Comparison of ENCODE assay signal across 8 mouse cellular contexts in genomic region chr1:182504223-182504622, GRCm38 (mm10). TPM values are rescaled to one million over a fixed set of nuclear protein-coding genes. Genes with fewer than 3 reads are reported as not detected.
DNase-seq lines count a peak whose midpoint lies in the region; ATAC-seq lines count a peak whose summit lies in the region.
"Had no signal": no experiment of that assay in that cellular context is flagged by ENCODE, and none has a peak within 500 bp of the region (broad histone marks: within the 10 kb centered on the region; RNA-seq: fewer than 3 reads in every experiment).

No protein-coding gene starts in this region.

- ATAC-seq in embryonic facial prominence, embryonic 14.5 days (ENCODE audit: low read depth), result peak; percentile 56
- ATAC-seq in hematopoietic stem cell, adult 5-6 weeks (replicated peaks in 1 of 2; ENCODE audit: insufficient read depth in 1 of 2, low FRiP score in 2 of 2, low TSS enrichment in 1 of 2, low read depth in 1 of 2, poor library complexity in 2 of 2, severe bottlenecking in 2 of 2), result peak; percentile 80 to 81
- peak; percentile 70 for ATAC-seq in liver, embryonic 13.5 days (ENCODE audit: low read depth)
- peak; percentile 47; the same call in 1 of the 2 replicates for ATAC-seq in stomach, embryonic 14.5 days (ENCODE audit: insufficient number of reproducible peaks, insufficient read depth, low FRiP score, low read depth)

- no peaks in the 10 kb centered on the region for H3K27me3 ChIP-seq in embryonic facial prominence, embryonic 14.5 days (replicated peaks; ENCODE audit: control insufficient read depth, insufficient read depth, low read length)
- H3K27me3 ChIP-seq in liver, embryonic 13.5 days, result no peaks in the 10 kb centered on the region
- H3K27me3 ChIP-seq in stomach, embryonic 14.5 days (ENCODE audit: control insufficient read depth, insufficient read depth, low read length), result no peaks in the 10 kb centered on the region
- H3K27me3 ChIP-seq: embryonic facial prominence, embryonic 12.5 days had no signal

- peaks cover 7% of the 10 kb centered on the region for H3K4me1 ChIP-seq in embryonic facial prominence, embryonic 14.5 days (ENCODE audit: control insufficient read depth, insufficient read depth, low read length)
- H3K4me1 ChIP-seq in liver, embryonic 13.5 days (replicated peaks), result peaks cover 58% of the 10 kb centered on the region
- H3K4me1 ChIP-seq in stomach, embryonic 14.5 days (ENCODE audit: control insufficient read depth, insufficient read depth, low read length), result peaks cover 35% of the 10 kb centered on the region

- H3K4me2 ChIP-seq in embryonic facial prominence, embryonic 14.5 days (ENCODE audit: low read depth, low read length), result no peak overlapping the region
- H3K4me2 ChIP-seq in liver, embryonic 13.5 days, result 0 out of 2 replicates have a peak overlapping the region, but pooled peaks have one; percentile 10
- no peak overlapping the region for H3K4me2 ChIP-seq in stomach, embryonic 14.5 days (replicated peaks; ENCODE audit: low read depth, low read length)
- H3K4me2 ChIP-seq: embryonic facial prominence, embryonic 12.5 days had no signal

- H3K9ac ChIP-seq in embryonic facial prominence, embryonic 14.5 days (ENCODE audit: low read depth, low read length), result no peak overlapping the region
- no peak overlapping the region for H3K9ac ChIP-seq in liver, embryonic 13.5 days
- H3K9ac ChIP-seq in stomach, embryonic 14.5 days (replicated peaks; ENCODE audit: low read depth, low read length), result no peak overlapping the region
- H3K9ac ChIP-seq: embryonic facial prominence, embryonic 12.5 days had no signal

- 7% methylated on average over 4 of the region's 4 CpGs for WGBS in embryonic facial prominence, embryonic 14.5 days
- 5% methylated on average over 4 of the region's 4 CpGs for WGBS in liver, embryonic 13.5 days (ENCODE audit: insufficient replicate concordance)
- WGBS in stomach, embryonic 14.5 days, result 6% methylated on average over 4 of the region's 4 CpGs

- peak; percentile 97 for DNase-seq in 416B (ENCODE audit: low read depth)
- DNase-seq in CD4-positive, CD25-positive, alpha-beta regulatory T cell, adult 2 months (ENCODE audit: low read depth, low spot score), result peak; percentile 73
- DNase-seq in embryonic facial prominence, embryonic 14.5 days (ENCODE audit: low spot score), result peak; percentile 92
- peak; percentile 20 for DNase-seq in liver, embryonic 13.5 days
- DNase-seq in left cerebral cortex, adult 9 months (ENCODE audit: low spot score in 2 of 2), result no peak

- H3K36me3 ChIP-seq in embryonic facial prominence, embryonic 14.5 days (ENCODE audit: control insufficient read depth, insufficient read depth, low read length), result peaks cover 23% of the 10 kb centered on the region; the same call in 1 of the 2 replicates
- H3K36me3 ChIP-seq in liver, embryonic 13.5 days, result peaks cover 5% of the 10 kb centered on the region; the same call in 1 of the 2 replicates
- peaks cover 5% of the 10 kb centered on the region; the same call in 1 of the 2 replicates for H3K36me3 ChIP-seq in stomach, embryonic 14.5 days (ENCODE audit: control insufficient read depth, insufficient read depth, low read length)

- no peaks in the 10 kb centered on the region for H3K9me3 ChIP-seq in embryonic facial prominence, embryonic 14.5 days (ENCODE audit: control insufficient read depth, low read length)
- H3K9me3 ChIP-seq in liver, embryonic 13.5 days (replicated peaks), result no peaks in the 10 kb centered on the region
- H3K9me3 ChIP-seq in stomach, embryonic 14.5 days (ENCODE audit: control insufficient read depth, low read depth, low read length), result no peaks in the 10 kb centered on the region
- H3K9me3 ChIP-seq: embryonic facial prominence, embryonic 12.5 days had no signal

- H3K4me3 ChIP-seq in embryonic facial prominence, embryonic 14.5 days (ENCODE audit: low read depth, low read length), result no peak overlapping the region
- H3K4me3 ChIP-seq in liver, embryonic 13.5 days (replicated peaks), result no peak overlapping the region
- H3K4me3 ChIP-seq in stomach, embryonic 14.5 days (ENCODE audit: low read depth, low read length), result no peak overlapping the region
- H3K4me3 ChIP-seq: embryonic facial prominence, embryonic 12.5 days had no signal

- H3K27ac ChIP-seq in embryonic facial prominence, embryonic 14.5 days (replicated peaks; ENCODE audit: low read depth, low read length), result no peak overlapping the region
- H3K27ac ChIP-seq in liver, embryonic 13.5 days, result peak overlapping the region; percentile 72
- H3K27ac ChIP-seq in stomach, embryonic 14.5 days (ENCODE audit: low read length), result peak overlapping the region; percentile 64; the same call in 1 of the 2 replicates
- H3K27ac ChIP-seq: embryonic facial prominence, embryonic 12.5 days had no signal

RNA-seq across cellular contexts. Expression of gene Capn2, which starts 13.2 kb away (rescaled TPM):
- 115 and 117 TPM in 2 replicates for polyA plus RNA-seq in embryonic facial prominence, embryonic 14.5 days (2014; fragmentation: Nextera tagmentation; extraction: Ambion mirVana)
- total RNA-seq in hematopoietic stem cell, adult 5-6 weeks (2017), result 45.6 and 60.3 TPM in 2 replicates
- polyA plus RNA-seq in liver, embryonic 13.5 days (2015; fragmentation: Nextera tagmentation; extraction: Ambion mirVana), result 22.2 and 25.2 TPM in 2 replicates
- 89.2 and 96.4 TPM in 2 replicates for polyA plus RNA-seq in stomach, embryonic 14.5 days (2014; fragmentation: Nextera tagmentation; extraction: Ambion mirVana)

Comparison
In these comparisons a context has a peak if more than half of its experiments do, and no peak if none do; other contexts are left out.
1. DNase-seq: peak in 416B (single experiment), CD4-positive, CD25-positive, alpha-beta regulatory T cell, adult 2 months (single experiment), embryonic facial prominence, embryonic 14.5 days (single experiment) and liver, embryonic 13.5 days (single experiment); none in left cerebral cortex, adult 9 months (0 of 2).
2. Peak in every context shown above with its lines, with median percentiles within 50 percentile points of each other: ATAC-seq.